Mouse (Mus musculus) embryonic fibroblast, embryonic 13.5 days (primary cell): ENCODE results near the gene Atad3a.

Experiments
- CTCF ChIP-seq: IDR thresholded peaks from 2 replicates; pipeline ENCODE4 v1.5.1; 2011; ENCODE audit warnings: mild to moderate bottlenecking, control low read depth, low read length, moderate library complexity, borderline replicate concordance; ENCODE audit not compliant: insufficient read depth
- POLR2A ChIP-seq: IDR thresholded peaks from 2 replicates; pipeline ENCODE4 v1.6.1; 2011; ENCODE audit warnings: low read depth, mild to moderate bottlenecking, control low read depth, low read length, moderate library complexity

DNA sequence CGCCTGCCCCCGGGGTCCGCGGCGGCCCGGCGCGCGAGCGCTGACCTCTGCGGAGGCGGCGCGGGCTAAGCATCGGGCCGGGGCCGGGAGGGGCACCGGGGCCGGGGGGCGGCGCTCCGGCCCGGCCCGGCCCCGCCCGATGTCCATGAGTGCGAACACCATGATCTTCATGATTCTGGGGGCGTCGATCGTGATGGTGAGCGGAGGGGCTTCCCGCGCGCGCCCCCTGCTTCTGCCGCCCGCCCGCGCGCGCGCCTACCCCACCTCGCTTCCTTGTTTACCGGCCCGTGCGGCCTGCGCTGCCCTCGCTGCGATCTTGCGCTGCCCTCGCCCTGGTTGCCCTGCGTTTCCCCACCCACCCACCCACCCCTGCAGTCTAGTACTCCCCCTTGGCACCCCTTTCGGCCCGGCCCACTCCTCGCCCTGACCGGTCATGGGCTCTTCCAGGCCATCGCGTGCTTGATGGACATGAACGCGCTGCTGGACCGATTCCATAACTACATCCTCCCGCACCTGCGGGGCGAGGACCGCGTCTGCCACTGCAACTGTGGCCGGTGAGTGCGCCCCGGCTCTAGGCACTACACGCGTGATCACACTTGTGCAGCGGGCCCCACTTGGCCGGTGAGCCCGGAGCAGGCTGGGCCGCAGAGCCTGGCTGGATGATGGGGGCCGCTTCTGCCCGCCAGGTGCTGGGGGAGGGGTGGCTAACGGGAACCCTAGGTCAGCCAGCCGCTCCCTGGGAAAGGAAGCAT lies 25.8 kb downstream of the Atad3a start:
- TF ChIP-seq POLR2A (no peak; the same call in none of the 2 replicates), CTCF (no peak)
